Mouse (Mus musculus): ENCODE measurements around the gene Tgm7. TPM values are rescaled to one million over a fixed set of nuclear protein-coding genes. Genes with fewer than 3 reads are reported as not detected.

Tgm7 gene
- polyA plus RNA-seq, 1 experiment from 2014 or later: not detected

DNA sequence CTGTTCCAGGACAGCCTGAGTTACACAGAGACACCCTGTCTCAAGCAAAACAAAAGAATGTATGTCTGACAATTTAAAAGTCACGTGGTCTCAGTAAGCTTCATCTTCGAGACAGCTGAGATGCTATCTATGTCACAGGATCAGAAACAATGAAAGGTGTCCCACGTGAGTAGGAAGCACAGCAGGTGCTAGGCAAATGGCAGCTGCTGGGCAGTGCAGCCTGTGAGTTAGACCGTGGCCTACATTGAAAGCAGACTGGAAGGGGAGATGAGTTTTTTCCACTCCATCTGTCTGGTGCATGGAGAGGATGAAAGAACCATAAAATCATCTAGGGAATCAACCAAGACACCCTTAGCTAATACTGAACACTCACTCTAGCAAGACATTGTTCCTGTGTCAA lies 42.5 kb downstream of the Tgm7 start:
- no peaks in the 10 kb centered on the region for H3K4me1 ChIP-seq

DNA sequence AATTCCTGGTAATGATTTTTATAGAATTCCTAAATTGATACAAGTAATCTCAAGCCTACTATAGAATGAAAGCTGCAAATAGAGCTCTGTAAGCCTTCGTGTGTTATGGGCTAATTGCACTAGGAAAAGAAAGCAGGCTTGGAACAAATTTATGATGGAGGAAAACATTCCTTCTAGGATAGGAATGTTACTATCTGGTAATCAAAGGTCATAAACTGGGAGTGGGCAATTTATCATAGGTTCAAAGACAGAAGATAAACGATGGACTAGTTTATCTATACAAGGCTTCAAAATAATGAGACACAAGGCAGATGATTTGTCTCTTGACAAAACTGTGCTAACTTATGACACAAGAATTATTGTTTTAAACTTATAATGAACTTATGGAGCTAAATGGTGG lies 48.3 kb downstream of the Tgm7 start:
- no peak for ATAC-seq (ENCODE audit: insufficient number of reproducible peaks, insufficient read depth, low FRiP score, low TSS enrichment, low read depth)

More for the DNA sequence above, 42.5 kb downstream of the Tgm7 start:
- ATAC-seq (ENCODE audit: insufficient number of reproducible peaks, insufficient read depth, low FRiP score, low TSS enrichment, low read depth): no peak
- H3K9ac ChIP-seq: no peak overlapping the region
- H3K27ac ChIP-seq: no peak overlapping the region
- no peak overlapping the region for H3K4me2 ChIP-seq
- no peaks in the 10 kb centered on the region for H3K9me3 ChIP-seq
- H3K27me3 ChIP-seq: no peaks in the 10 kb centered on the region
- no peak overlapping the region for H3K4me3 ChIP-seq
- 62% methylated on average over 4 of the region's 4 CpGs for WGBS
- H3K36me3 ChIP-seq: no peaks in the 10 kb centered on the region

DNA sequence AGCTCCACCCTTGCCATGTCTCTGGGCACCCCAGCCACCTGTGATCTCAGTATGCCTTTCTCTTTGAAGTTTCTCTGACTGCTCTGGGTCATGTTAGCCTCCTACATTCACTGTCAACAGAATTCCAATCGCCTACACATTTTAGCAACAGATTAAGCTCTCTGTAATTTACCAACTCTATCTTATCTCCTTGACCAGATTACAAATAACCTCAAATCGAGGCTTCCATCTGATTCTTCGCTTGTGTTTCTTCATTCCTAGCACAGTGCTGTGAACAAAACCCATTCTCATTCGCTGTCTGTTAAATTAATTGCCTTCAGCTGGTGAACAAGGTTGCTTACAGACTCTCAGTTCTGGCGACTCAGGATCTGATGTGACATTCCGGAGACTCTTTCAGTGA lies 51.6 kb downstream of the Tgm7 start:
- no peak for ATAC-seq (ENCODE audit: insufficient number of reproducible peaks, insufficient read depth, low FRiP score, low TSS enrichment, low read depth)
- no peak overlapping the region for H3K4me3 ChIP-seq
- no peaks in the 10 kb centered on the region for H3K4me1 ChIP-seq
- no peaks in the 10 kb centered on the region for H3K9me3 ChIP-seq
- H3K4me2 ChIP-seq: no peak overlapping the region
- WGBS: 66% methylated on average over 6 of the region's 6 CpGs
- H3K27ac ChIP-seq: no peak overlapping the region
- H3K9ac ChIP-seq: no peak overlapping the region
- H3K27me3 ChIP-seq: no peaks in the 10 kb centered on the region
- no peaks in the 10 kb centered on the region for H3K36me3 ChIP-seq

More for the DNA sequence above, 48.3 kb downstream of the Tgm7 start:
- no peaks in the 10 kb centered on the region for H3K27me3 ChIP-seq
- H3K4me3 ChIP-seq: no peak overlapping the region
- no peak overlapping the region for H3K27ac ChIP-seq
- no peaks in the 10 kb centered on the region for H3K9me3 ChIP-seq
- 85% methylated on average over 2 of the region's 2 CpGs for whole genome bisulfite sequencing
- H3K4me2 ChIP-seq: no peak overlapping the region
- no peaks in the 10 kb centered on the region for H3K36me3 ChIP-seq
- no peak overlapping the region for H3K9ac ChIP-seq
- no peaks in the 10 kb centered on the region for H3K4me1 ChIP-seq

DNA sequence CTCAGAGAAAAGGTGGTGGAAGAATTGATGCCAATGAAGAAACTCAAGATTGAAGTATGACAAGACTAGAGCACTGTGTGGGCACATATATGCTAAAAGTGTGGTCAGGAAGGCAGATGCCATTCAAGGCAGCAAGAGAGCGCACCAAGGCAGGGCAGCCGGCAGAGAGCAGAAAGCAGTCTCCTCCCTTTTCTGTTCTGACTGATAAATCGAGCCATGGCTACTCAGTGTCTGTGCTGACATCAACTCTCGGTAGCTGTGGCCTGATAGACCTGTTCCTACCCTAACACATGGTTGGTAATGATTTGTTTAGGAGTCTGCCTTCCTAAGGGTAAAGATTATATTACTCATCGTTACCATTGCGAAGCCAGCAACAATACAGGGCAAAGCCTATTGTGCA lies 53.7 kb downstream of the Tgm7 start:
- no peak overlapping the region for H3K4me3 ChIP-seq
- H3K4me2 ChIP-seq: no peak overlapping the region
- 86% methylated on average over 6 of the region's 6 CpGs for WGBS
- no peak for ATAC-seq (ENCODE audit: insufficient number of reproducible peaks, insufficient read depth, low FRiP score, low TSS enrichment, low read depth)
- H3K36me3 ChIP-seq: no peaks in the 10 kb centered on the region
- no peaks in the 10 kb centered on the region for H3K4me1 ChIP-seq
- no peak overlapping the region for H3K27ac ChIP-seq
- H3K9me3 ChIP-seq: no peaks in the 10 kb centered on the region
- no peak overlapping the region for H3K9ac ChIP-seq
- H3K27me3 ChIP-seq: no peaks in the 10 kb centered on the region

DNA sequence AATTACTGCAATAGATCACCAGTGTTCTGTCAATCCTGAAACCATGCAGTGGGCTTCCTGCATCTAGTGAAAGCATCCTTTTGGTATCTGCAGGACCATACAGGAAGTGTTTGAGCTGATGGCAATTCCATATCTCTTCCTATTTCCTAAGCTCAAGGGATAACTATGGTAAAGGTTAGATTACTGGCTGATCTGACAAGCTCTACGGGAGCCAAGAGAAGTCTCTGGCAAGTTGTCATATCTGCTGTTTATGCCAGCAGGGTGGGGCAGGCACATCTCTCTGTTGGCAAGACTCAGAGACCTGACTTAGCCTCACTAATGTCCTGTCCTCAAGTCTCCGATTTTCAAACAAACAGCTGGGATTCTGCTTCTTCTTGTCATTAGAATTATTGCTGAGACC lies 55.5 kb downstream of the Tgm7 start:
- Histone ChIP-seq H3K4me1 (no peaks in the 10 kb centered on the region), H3K27ac (no peak overlapping the region), H3K27me3 (no peaks in the 10 kb centered on the region), H3K4me3 (no peak overlapping the region), H3K9ac (no peak overlapping the region), H3K4me2 (no peak overlapping the region), H3K36me3 (no peaks in the 10 kb centered on the region), H3K9me3 (no peaks in the 10 kb centered on the region)
- ATAC-seq (ENCODE audit: insufficient number of reproducible peaks, insufficient read depth, low FRiP score, low TSS enrichment, low read depth): no peak
- 74% methylated on average over 2 of the region's 2 CpGs for WGBS

DNA sequence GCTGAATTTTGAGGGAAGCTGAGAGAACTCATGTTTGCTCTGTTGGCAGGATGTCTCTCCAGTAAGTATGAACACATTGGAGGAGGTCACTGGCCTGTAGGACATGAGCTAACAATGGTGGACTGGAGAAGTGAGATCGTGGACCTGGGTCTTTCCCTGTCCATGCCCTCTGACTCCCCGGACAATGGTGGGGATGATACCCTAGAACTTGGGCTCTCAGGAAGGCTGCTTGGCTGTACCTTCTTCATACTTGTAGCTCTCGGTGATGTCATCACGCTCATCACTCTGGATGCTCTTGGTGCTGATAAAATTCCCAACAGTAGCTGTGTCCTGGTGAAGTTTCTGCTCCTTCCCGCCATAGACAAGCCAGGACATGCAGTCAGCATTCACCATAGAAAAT lies 57.4 kb downstream of the Tgm7 start:
- Histone ChIP-seq H3K9me3 (no peaks in the 10 kb centered on the region), H3K27ac (no peak overlapping the region), H3K4me3 (no peak overlapping the region), H3K4me2 (no peak overlapping the region), H3K36me3 (no peaks in the 10 kb centered on the region), H3K27me3 (no peaks in the 10 kb centered on the region), H3K4me1 (no peaks in the 10 kb centered on the region), H3K9ac (no peak overlapping the region)
- ATAC-seq (ENCODE audit: insufficient number of reproducible peaks, insufficient read depth, low FRiP score, low TSS enrichment, low read depth): no peak
- 85% methylated on average over 5 of the region's 5 CpGs for WGBS

DNA sequence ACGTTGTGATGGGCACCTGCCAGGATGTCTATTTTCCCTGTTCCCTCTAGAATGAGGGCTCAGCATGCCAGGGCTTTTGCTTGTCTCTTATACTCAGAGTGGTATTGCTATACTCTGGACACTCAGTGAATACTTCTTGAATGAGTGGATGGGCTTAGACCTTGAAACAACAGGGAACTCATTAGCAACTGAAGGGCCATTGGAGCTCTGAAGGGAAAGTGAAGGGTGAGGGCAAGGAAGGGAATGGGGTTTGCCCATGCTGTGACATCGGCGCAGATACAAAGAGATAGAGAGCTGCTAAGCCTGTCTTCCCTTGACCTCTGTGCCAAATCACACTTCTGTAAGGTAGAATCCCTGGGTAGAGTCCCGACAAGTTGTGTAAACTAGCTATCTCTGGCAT lies 63.9 kb downstream of the Tgm7 start:
- H3K27ac ChIP-seq: no peak overlapping the region
- ATAC-seq (ENCODE audit: insufficient number of reproducible peaks, insufficient read depth, low FRiP score, low TSS enrichment, low read depth): no peak
- no peak overlapping the region for H3K4me3 ChIP-seq
- no peaks in the 10 kb centered on the region for H3K9me3 ChIP-seq
- no peak overlapping the region for H3K9ac ChIP-seq
- no peaks in the 10 kb centered on the region for H3K36me3 ChIP-seq
- H3K27me3 ChIP-seq: no peaks in the 10 kb centered on the region
- H3K4me1 ChIP-seq: no peaks in the 10 kb centered on the region
- WGBS: 77% methylated on average over 4 of the region's 4 CpGs
- H3K4me2 ChIP-seq: no peak overlapping the region

Other genes with a start within 250 kb of the Tgm7 start
- 28.9 and 29.5 TPM in 2 replicates for gene Ubr1, start 139.1 kb downstream of the Tgm7 start, polyA plus RNA-seq (2015; fragmentation: Nextera tagmentation; extraction: Ambion mirVana)
- 1.5 and 2.6 TPM in 2 replicates for gene Tmem62, start 132.8 kb downstream of the Tgm7 start, polyA plus RNA-seq (2015; fragmentation: Nextera tagmentation; extraction: Ambion mirVana)
- gene Ccndbp1, start 101.4 kb downstream of the Tgm7 start, polyA plus RNA-seq (2015; fragmentation: Nextera tagmentation; extraction: Ambion mirVana): 41.7 and 45.1 TPM in 2 replicates
- 0.87 and 3.2 TPM in 2 replicates for gene Epb42, start 72.7 kb downstream of the Tgm7 start, polyA plus RNA-seq (2015; fragmentation: Nextera tagmentation; extraction: Ambion mirVana)
- 0.22 TPM in 1 of 2 replicates, not detected in the other for gene Tgm5, start 24.0 kb downstream of the Tgm7 start, polyA plus RNA-seq (2015; fragmentation: Nextera tagmentation; extraction: Ambion mirVana)
- gene Adal, start 30.6 kb upstream of the Tgm7 start, polyA plus RNA-seq (2015; fragmentation: Nextera tagmentation; extraction: Ambion mirVana): 20.3 and 22.9 TPM in 2 replicates
- 21.5 and 22.2 TPM in 2 replicates for gene Lcmt2, start 30.9 kb upstream of the Tgm7 start, polyA plus RNA-seq (2015; fragmentation: Nextera tagmentation; extraction: Ambion mirVana)
- 68.0 and 71.4 TPM in 2 replicates for gene Tubgcp4, start 60.9 kb upstream of the Tgm7 start, polyA plus RNA-seq (2015; fragmentation: Nextera tagmentation; extraction: Ambion mirVana)
- 11.1 and 11.9 TPM in 2 replicates for gene Zscan29, start 61.3 kb upstream of the Tgm7 start, polyA plus RNA-seq (2015; fragmentation: Nextera tagmentation; extraction: Ambion mirVana)
- 95.8 and 96.5 TPM in 2 replicates for gene Trp53bp1, start 161.6 kb upstream of the Tgm7 start, polyA plus RNA-seq (2015; fragmentation: Nextera tagmentation; extraction: Ambion mirVana)
- gene Map1a, start 179.8 kb upstream of the Tgm7 start, polyA plus RNA-seq (2015; fragmentation: Nextera tagmentation; extraction: Ambion mirVana): 4.3 and 4.8 TPM in 2 replicates
- gene Ppip5k1, start 245.6 kb upstream of the Tgm7 start, polyA plus RNA-seq (2015; fragmentation: Nextera tagmentation; extraction: Ambion mirVana): 8.4 and 11.7 TPM in 2 replicates
- gene Ckmt1, start 247.9 kb upstream of the Tgm7 start, polyA plus RNA-seq (2015; fragmentation: Nextera tagmentation; extraction: Ambion mirVana): 12.9 and 19.7 TPM in 2 replicates